Mouse (Mus musculus): ENCODE data around the gene Vmn1r5. TPM values are rescaled to one million over a fixed set of nuclear protein-coding genes. Genes with fewer than 3 reads are reported as not detected.
A peak's percentile ranks its signal among the peaks of the same experiment; 100 is the strongest.
"Not testable (repeated sequence)": the region's sequence is repeated elsewhere in the genome, so short reads cannot be mapped to it uniquely, and the experiment has no call there.

Gene Vmn1r5
- total RNA-seq (2017): not detected in 2 replicates

- ATAC-seq (replicated peaks; ENCODE audit: low read depth, poor library complexity, severe bottlenecking): no peak
Observed at GRCm38 (mm10) chr6:56969973-56970372, at the start of gene Vmn1r5. Gene Vmn1r5 (plus strand): TSS chr6:56970273.

- peak; percentile 3; the same call in 1 of the 2 replicates for ATAC-seq (replicated peaks; ENCODE audit: low read depth, poor library complexity, severe bottlenecking)
Observed at GRCm38 (mm10) chr6:56923331-56923725, 46.7 kb upstream of the Vmn1r5 start.

DNA sequence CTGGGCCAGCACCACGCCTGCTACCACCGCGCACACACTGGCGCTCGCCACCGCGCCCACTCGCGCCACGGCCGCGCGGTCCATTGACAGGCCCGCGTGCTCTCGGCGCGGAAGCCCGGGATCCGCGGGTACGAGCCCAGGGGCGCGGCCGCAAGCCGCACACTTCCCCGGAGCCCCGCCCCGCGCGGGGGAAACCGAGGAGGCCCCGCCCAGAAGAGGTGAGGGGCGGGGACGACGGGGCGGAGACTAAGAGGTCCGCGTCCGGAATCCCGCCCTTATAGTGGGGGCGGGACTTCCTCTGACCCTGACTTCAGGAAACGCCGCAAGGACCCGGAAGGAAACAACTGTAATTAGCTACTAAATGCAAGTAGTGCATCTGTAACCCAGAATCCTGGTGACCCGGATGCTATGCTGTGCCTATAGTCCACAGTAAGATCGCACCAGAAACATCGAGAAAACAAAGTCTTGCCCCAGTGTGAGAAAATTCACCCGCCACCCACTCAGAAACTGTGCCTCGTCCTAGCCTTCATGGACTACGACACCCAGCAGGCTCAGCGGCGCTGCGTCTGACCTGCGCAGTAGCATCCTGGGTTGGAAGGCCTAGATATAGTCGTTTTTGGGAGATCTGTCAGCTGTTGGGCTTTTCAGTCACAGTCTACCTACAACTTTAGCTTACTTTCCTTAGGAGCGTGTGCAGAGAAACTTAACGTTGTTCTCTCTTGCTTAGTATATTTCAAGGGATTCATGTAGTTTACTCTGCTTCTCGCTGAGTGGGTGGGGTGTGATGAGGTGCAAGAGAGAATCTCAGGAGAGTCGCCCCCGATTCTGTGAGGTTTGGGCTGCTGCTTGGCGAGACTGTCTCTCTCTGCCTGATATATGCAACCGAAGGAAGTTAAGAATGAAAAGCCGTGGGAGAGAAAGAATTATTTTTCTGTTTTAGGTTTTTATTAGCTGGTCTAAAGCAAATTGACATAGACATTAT, 46.1 kb upstream of the Vmn1r5 start, which contains the start of the genes Nt5c3 and Vmn1r4:
Gene Nt5c3 (minus strand): TSS at position 207 of the 982 bp plus-strand sequence.
Gene Vmn1r4 (plus strand): TSS at position 290 of the 982 bp plus-strand sequence.
- ATAC-seq (replicated peaks; ENCODE audit: low read depth, poor library complexity, severe bottlenecking): peak; percentile 86

DNA sequence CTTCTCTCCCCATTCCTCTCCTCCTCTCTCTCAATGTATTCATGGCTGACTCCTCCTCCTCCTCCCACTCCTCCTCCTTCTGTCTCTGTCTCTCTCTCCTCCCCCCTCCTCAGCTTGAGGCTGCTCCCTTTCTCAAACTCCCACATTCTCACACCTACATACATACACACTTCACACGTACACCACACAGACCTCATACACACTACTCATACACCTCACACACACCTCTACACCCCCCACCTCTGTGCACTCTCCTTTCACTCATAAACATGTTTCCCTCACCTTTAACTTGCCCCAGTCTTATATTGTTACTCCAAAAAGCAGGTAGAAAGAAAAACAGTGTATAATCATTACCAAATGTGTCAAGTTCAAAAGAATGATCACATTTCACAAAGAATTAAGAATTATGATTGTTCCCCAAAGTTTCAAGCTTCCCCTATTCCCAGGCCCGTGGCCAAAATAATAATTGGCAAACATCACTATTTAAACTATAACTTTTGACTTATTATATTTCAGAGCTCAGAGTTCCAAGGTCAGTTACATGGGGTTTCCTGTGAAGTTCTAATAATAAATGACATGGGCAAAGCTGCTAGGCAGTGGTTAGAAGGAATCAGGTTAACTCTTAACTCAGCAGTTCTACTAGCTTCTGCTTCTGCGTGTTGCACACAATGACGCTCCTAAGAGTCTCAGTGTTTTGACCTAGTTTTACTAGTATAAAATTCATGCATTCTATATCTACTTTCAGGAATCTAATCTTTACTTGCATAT, 38.2 kb upstream of the Vmn1r5 start:
- ATAC-seq (replicated peaks; ENCODE audit: low read depth, poor library complexity, severe bottlenecking): no peak

DNA sequence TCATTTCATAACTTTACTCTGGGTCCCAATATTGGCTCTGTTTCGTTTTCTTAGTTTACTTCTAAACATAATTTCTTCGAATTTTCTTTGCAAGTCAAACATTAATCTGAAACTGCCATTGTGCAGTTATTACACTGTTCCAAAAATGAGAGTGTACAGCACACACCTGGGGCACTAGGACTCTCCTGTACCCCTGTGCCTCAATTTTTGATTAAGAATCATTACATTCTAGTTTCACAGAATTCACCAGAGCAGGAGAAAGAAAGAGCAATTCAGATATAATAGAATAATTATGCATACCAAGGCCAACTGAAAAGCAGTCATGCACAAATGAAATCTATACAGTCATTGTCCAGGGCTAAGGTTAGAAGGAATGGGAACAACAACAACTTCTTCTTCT, 37.6 kb upstream of the Vmn1r5 start:
- ATAC-seq (replicated peaks; ENCODE audit: low read depth, poor library complexity, severe bottlenecking): no peak

- peak; percentile 52 for ATAC-seq (replicated peaks; ENCODE audit: low read depth, poor library complexity, severe bottlenecking)
Observed at GRCm38 (mm10) chr6:56934366-56934765, 35.7 kb upstream of the Vmn1r5 start.

- no peak for ATAC-seq (replicated peaks; ENCODE audit: low read depth, poor library complexity, severe bottlenecking)
Observed at GRCm38 (mm10) chr6:56956436-56956835, 13.6 kb upstream of the Vmn1r5 start.

- no peak for ATAC-seq (replicated peaks; ENCODE audit: low read depth, poor library complexity, severe bottlenecking)
Observed at GRCm38 (mm10) chr6:56996943-56997342, 26.9 kb downstream of the Vmn1r5 start, which contains the start of gene Vmn1r6. Gene Vmn1r6 (plus strand): TSS chr6:56997243.

DNA sequence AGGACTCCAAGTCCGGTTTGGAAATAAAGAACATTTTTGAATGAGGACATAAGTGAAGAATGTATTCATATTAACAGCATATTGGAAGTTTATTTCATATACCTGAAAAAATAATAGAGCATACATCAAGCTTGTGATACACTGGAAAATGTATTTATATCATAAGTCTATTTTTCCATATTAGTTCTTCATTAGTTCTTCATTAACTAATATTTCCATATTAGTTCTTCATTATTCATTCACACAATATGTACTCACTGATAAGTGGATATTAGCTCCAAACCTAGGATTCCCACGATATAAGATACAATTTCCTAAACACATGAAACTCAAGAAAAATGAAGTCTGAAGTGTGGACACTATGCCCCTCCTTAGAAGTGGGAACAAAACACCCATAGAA, 55.2 kb downstream of the Vmn1r5 start, which contains the start of gene Vmn1r7:
Gene Vmn1r7 (minus strand): TSS at position 101 of the 400 bp plus-strand sequence.
- ATAC-seq (replicated peaks; ENCODE audit: low read depth, poor library complexity, severe bottlenecking): not testable (repeated sequence)

- ATAC-seq (replicated peaks; ENCODE audit: low read depth, poor library complexity, severe bottlenecking): no peak
Observed at GRCm38 (mm10) chr6:57031984-57032383, 61.9 kb downstream of the Vmn1r5 start, which contains the start of gene Vmn1r8. Gene Vmn1r8 (plus strand): TSS chr6:57032284.

GRCm38 (mm10) chr6:57034674-57035073, 64.6 kb downstream of the Vmn1r5 start:
- ATAC-seq (replicated peaks; ENCODE audit: low read depth, poor library complexity, severe bottlenecking): no peak

Other genes starting within 250 kb of the Vmn1r5 start
- 46.2 and 48.8 TPM in 2 replicates for gene Kbtbd2, start 172.5 kb upstream of the Vmn1r5 start, total RNA-seq (2017)
- 16.6 and 16.9 TPM in 2 replicates for gene Fkbp9, start 138.2 kb upstream of the Vmn1r5 start, total RNA-seq (2017)
- 91.8 and 99.7 TPM in 2 replicates for gene Nt5c3, start 46.3 kb upstream of the Vmn1r5 start, total RNA-seq (2017)
- 1.4 and 1.7 TPM in 2 replicates for gene Vmn1r4, start 46.3 kb upstream of the Vmn1r5 start, total RNA-seq (2017)
- gene Vmn1r6, start 27.0 kb downstream of the Vmn1r5 start, total RNA-seq (2017): not detected in 2 replicates
- gene Vmn1r7, start 55.1 kb downstream of the Vmn1r5 start, total RNA-seq (2017): not detected in 2 replicates
- gene Vmn1r8, start 62.0 kb downstream of the Vmn1r5 start, total RNA-seq (2017): not detected in 2 replicates
- not detected in 2 replicates for gene Vmn1r9, start 96.5 kb downstream of the Vmn1r5 start, total RNA-seq (2017)
- gene Vmn1r10, start 139.2 kb downstream of the Vmn1r5 start, total RNA-seq (2017): not detected in 2 replicates
- not detected in 2 replicates for gene Vmn1r11, start 163.2 kb downstream of the Vmn1r5 start, total RNA-seq (2017)
- not detected in 2 replicates for gene Vmn1r12, start 186.6 kb downstream of the Vmn1r5 start, total RNA-seq (2017)
- not detected in 2 replicates for gene Vmn1r13, start 233.0 kb downstream of the Vmn1r5 start, total RNA-seq (2017)